Mouse (Mus musculus) ES-E14 (cell line): Measurements from ENCODE around the gene Slc22a4. TPM values are rescaled to one million over a fixed set of nuclear protein-coding genes. Genes with fewer than 3 reads are reported as not detected.
"Not testable (repeated sequence)": the region's sequence is repeated elsewhere in the genome, so short reads cannot be mapped to it uniquely, and the experiment has no call there.

Experiments
- DNase-seq: peaks from one replicate; pipeline ENCODE4 v3.0.0-alpha.2; 2013; ENCODE audit warnings: low read depth, low spot score
- H3K27ac ChIP-seq: 2 replicates; pipeline ENCODE4 v1.5.1; 2012; ENCODE audit warnings: low read depth, mild to moderate bottlenecking, low read length, moderate library complexity, mixed read lengths; ENCODE audit not compliant: poor library complexity, insufficient read depth, severe bottlenecking
- H3K36me3 ChIP-seq: 2 replicates; pipeline ENCODE4 v1.6.1; 2012; ENCODE audit warnings: mild to moderate bottlenecking, low read length, moderate library complexity, mixed read lengths; ENCODE audit not compliant: control insufficient read depth, poor library complexity, insufficient read depth, severe bottlenecking
- H3K4me1 ChIP-seq, 2 experiments: fragments of 150-350 bp in 1 of 2; sonication (generic) in 1 of 2; 2 replicates each; pipeline ENCODE4 v1.6.1; 2012; ENCODE audit warnings: low read length in 2 of 2, mild to moderate bottlenecking in 1 of 2, mixed read lengths in 1 of 2; ENCODE audit not compliant: control insufficient read depth in 2 of 2, insufficient read depth in 2 of 2, poor library complexity in 1 of 2
- H3K4me3 ChIP-seq, 2 experiments: fragments of 150-350 bp in 1 of 2; sonication (generic) in 1 of 2; 2 replicates each; pipeline ENCODE4 v1.5.1; 2012; ENCODE audit warnings: low read length in 2 of 2, low read depth in 1 of 2, mild to moderate bottlenecking in 1 of 2, mixed read lengths in 1 of 2; ENCODE audit not compliant: insufficient read depth in 1 of 2, poor library complexity in 1 of 2, severe bottlenecking in 1 of 2
- H3K9ac ChIP-seq: 2 replicates; pipeline ENCODE4 v1.6.1; 2012; ENCODE audit warnings: low read depth, mild to moderate bottlenecking, low read length, mixed read lengths; ENCODE audit not compliant: poor library complexity, insufficient read depth, severe bottlenecking
- H3K9me3 ChIP-seq: fragments of 150-350 bp; sonication (generic); 2 replicates; pipeline ENCODE4 v1.6.1; 2012; ENCODE audit warnings: low read depth, mild to moderate bottlenecking, low read length; ENCODE audit not compliant: control insufficient read depth, insufficient read depth
- CHD2 ChIP-seq: IDR thresholded peaks from 2 replicates; pipeline ENCODE4 v1.6.1; 2014; ENCODE audit warnings: mild to moderate bottlenecking, low read depth, low read length, inconsistent platforms
- HCFC1 ChIP-seq: IDR thresholded peaks from 2 replicates; pipeline ENCODE4 v1.6.1; 2012; ENCODE audit warnings: low read length, inconsistent platforms, borderline replicate concordance; ENCODE audit not compliant: insufficient read depth
- MAFK ChIP-seq: IDR thresholded peaks from 2 replicates; pipeline ENCODE4 v1.6.1; 2014; ENCODE audit warnings: mild to moderate bottlenecking, low read depth, low read length, inconsistent platforms; ENCODE audit not compliant: insufficient read depth
- ZC3H11A ChIP-seq: IDR thresholded peaks from 2 replicates; pipeline ENCODE4 v1.6.1; 2012; ENCODE audit warnings: low read depth, mild to moderate bottlenecking, inconsistent platforms, low read length, borderline replicate concordance
- ZNF384 ChIP-seq: IDR thresholded peaks from 2 replicates; pipeline ENCODE4 v1.6.1; 2012; ENCODE audit warnings: low read depth, low read length, inconsistent platforms
- in situ Hi-C, 2 experiments: fragments of 600-800 bp; cut with MboI; formaldehyde crosslinking; loops; one replicate each; pipeline ENCODE4 v1.15.1; 2025; ENCODE audit warnings: low sequenced_read_pairs in 2 of 2, inconsistent platforms in 1 of 2; ENCODE audit not compliant: unreplicated experiment in 2 of 2
- total RNA-seq: library from RNA; depleted of rRNA; stranded (reverse); fragments of 300-350 nt; gene quantifications from 2 replicates; pipeline ENCODE4 v1.2.3, GENCODE M21; 2012; rRNA removed

Gene Slc22a4
- total RNA-seq, 1 experiment, result 0.27 TPM

- TF ChIP-seq ZC3H11A (no peak), ZNF384 (no peak), HCFC1 (no peak), CHD2 (no peak), MAFK (no peak)
- Histone ChIP-seq H3K9ac (no peak overlapping the region), H3K9me3 (no peaks in the 10 kb centered on the region), H3K36me3 (no peaks in the 10 kb centered on the region), H3K27ac (no peak overlapping the region), H3K4me3 (no peak overlapping the region), H3K4me1 (no peaks in the 10 kb centered on the region)
- in situ Hi-C loops, result no loop called here
- no peak for DNase-seq
Measured at GRCm38 (mm10) chr11:53956636-53957035, 71.3 kb downstream of the Slc22a4 start.

GRCm38 (mm10) chr11:53954653-53955052, 73.2 kb downstream of the Slc22a4 start:
- in situ Hi-C loops, result no loop called here
- Histone ChIP-seq H3K4me1 (no peaks in the 10 kb centered on the region), H3K9me3 (no peaks in the 10 kb centered on the region), H3K9ac (no peak overlapping the region), H3K27ac (no peak overlapping the region), H3K36me3 (no peaks in the 10 kb centered on the region), H3K4me3 (no peak overlapping the region)
- DNase-seq, result no peak
- TF ChIP-seq ZC3H11A, result no peak
- no peak for TF ChIP-seq MAFK
- TF ChIP-seq HCFC1, result no peak
- no peak for TF ChIP-seq CHD2
- TF ChIP-seq ZNF384, result no peak

DNA sequence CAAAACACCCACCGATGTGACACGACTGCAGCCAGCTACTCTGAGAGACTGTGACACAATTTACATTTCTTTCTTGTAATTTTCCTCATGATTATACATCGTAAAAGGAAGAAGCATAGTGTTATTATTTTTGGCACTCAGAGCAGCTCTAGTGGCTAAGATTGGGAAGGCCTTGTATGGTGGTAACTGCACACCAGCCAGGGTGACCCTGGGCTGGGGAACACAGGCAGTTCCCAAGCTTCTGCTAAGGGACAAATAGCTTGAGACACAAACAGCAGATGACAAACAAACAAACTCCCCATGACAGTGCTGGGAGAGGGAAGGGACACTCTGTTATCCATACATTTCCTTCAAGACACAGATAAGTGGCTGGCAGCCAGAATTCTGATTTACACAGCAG, 77.8 kb downstream of the Slc22a4 start:
- DNase-seq, H3K36me3 ChIP-seq, H3K4me1 ChIP-seq, H3K9me3 ChIP-seq, H3K27ac ChIP-seq, in situ Hi-C loops, H3K4me3 ChIP-seq, H3K9ac ChIP-seq: not testable (repeated sequence)

Other genes with a start within 250 kb of the Slc22a4 start
- 0.27 TPM in 1 of 2 replicates, not detected in the other for gene Gm12216, start 168.8 kb downstream of the Slc22a4 start, total RNA-seq
- 8.2 and 9.0 TPM in 2 replicates for gene Slc22a5, start 136.4 kb downstream of the Slc22a4 start, total RNA-seq
- 2.3 and 2.7 TPM in 2 replicates for gene Slc22a21, start 47.8 kb downstream of the Slc22a4 start, total RNA-seq
- 3.2 and 4.3 TPM in 2 replicates for gene Pdlim4, start 40.9 kb upstream of the Slc22a4 start, total RNA-seq
- 53.2 and 68.9 TPM in 2 replicates for gene P4ha2, start 72.0 kb upstream of the Slc22a4 start, total RNA-seq
- gene Csf2, start 221.6 kb upstream of the Slc22a4 start, total RNA-seq, result not detected in 2 replicates
- not detected in 2 replicates for gene Il3, start 239.2 kb upstream of the Slc22a4 start, total RNA-seq